Mouse (Mus musculus) intestine, embryonic 14.5 days (tissue): ENCODE measurements around the gene Mfsd13b. TPM values are rescaled to one million over a fixed set of nuclear protein-coding genes. Genes with fewer than 3 reads are reported as not detected.
"Not testable (repeated sequence)": the region's sequence is repeated elsewhere in the genome, so short reads cannot be mapped to it uniquely, and the experiment has no call there.

ENCODE experiments used
- ATAC-seq: fragments of 200-750 bp; cut with Nextera tagmentation; replicated peaks from 2 replicates; pipeline ENCODE4 v1.8.0; 2017; ENCODE audit warnings: low read depth, moderate number of reproducible peaks, moderate TSS enrichment, moderate library complexity; ENCODE audit not compliant: low FRiP score, low TSS enrichment
- DNase-seq: peaks from one replicate; pipeline ENCODE4 v3.0.0-alpha.2; 2018; ENCODE audit warnings: low spot score
- H3K27ac ChIP-seq: fragments of 300-500 bp; sonication (generic); 2 replicates; pipeline ENCODE4 v1.5.1; 2014; ENCODE audit warnings: low read depth, mild to moderate bottlenecking, control low read depth
- H3K27me3 ChIP-seq: fragments of 300-500 bp; sonication (generic); replicated peaks from 2 replicates; pipeline ENCODE4 v1.6.1; 2014; ENCODE audit warnings: low read length, control low read depth; ENCODE audit not compliant: control insufficient read depth, insufficient read depth
- H3K36me3 ChIP-seq: fragments of 300-500 bp; sonication (generic); 2 replicates; pipeline ENCODE4 v1.6.1; 2014; ENCODE audit warnings: low read length, control low read depth; ENCODE audit not compliant: control insufficient read depth, insufficient read depth
- H3K4me1 ChIP-seq: fragments of 300-500 bp; sonication (generic); replicated peaks from 2 replicates; pipeline ENCODE4 v1.6.1; 2014; ENCODE audit warnings: low read length, control low read depth, mixed read lengths; ENCODE audit not compliant: control insufficient read depth, insufficient read depth
- H3K4me2 ChIP-seq: fragments of 300-500 bp; sonication (generic); 2 replicates; pipeline ENCODE4 v1.6.1; 2014; ENCODE audit warnings: low read length
- H3K4me3 ChIP-seq: fragments of 300-500 bp; sonication (generic); 2 replicates; pipeline ENCODE4 v1.5.1; 2014; ENCODE audit warnings: low read depth, low read length, control low read depth, mixed read lengths
- H3K9ac ChIP-seq: fragments of 300-500 bp; sonication (generic); 2 replicates; pipeline ENCODE4 v1.6.1; 2014; ENCODE audit warnings: mild to moderate bottlenecking, low read length
- H3K9me3 ChIP-seq: fragments of 300-500 bp; sonication (generic); 2 replicates; pipeline ENCODE4 v1.6.1; 2016; ENCODE audit warnings: low read length, control low read depth; ENCODE audit not compliant: control insufficient read depth
- WGBS: fragments of 180-500 bp; shearing (Covaris S2); extraction: QIAGEN DNeasy Blood & Tissue Kit; methylation state at CpG from one replicate; pipeline ENCODE4 v1.1.7; 2014; 5-methylcytosine and 5-hydroxymethylcytosine counted together
- polyA plus RNA-seq: library from polyadenylated mRNA; unstranded; fragments of >200 nt; fragmentation: Nextera tagmentation; extraction: Ambion mirVana; gene quantifications from 2 replicates; pipeline ENCODE4 v1.2.1, GENCODE M21; 2014

The Mfsd13b gene
- polyA plus RNA-seq, 1 experiment from 2014 or later, result 0.76 TPM

DNA sequence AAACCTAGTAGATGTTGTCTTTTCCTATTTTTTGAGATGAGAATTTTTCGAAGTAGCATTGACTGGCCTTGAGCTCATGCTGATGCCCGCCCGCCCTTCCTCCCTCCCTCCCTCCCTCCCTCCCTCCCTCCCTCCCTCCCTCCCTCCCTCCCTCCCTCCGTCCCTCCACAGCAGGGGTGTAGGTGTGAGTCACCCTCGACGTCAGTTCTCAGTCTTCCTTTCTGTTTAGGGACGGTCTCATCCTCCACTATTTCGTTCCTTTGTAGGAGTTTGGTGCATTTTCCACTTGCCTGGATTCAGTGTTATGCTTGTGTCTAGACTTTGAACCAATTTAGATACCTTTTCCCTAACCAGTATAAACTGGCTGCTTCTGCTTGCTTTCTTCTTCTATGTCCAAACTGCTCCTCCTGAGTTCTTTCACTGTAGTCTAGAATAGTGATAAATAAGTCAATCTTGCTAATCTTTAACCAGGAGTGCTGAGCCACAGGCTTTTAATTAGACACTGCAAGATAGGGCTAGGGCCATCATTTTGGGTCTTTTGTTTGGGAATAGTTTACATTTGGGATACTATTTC, 38.3 kb upstream of the Mfsd13b start:
- Histone ChIP-seq H3K27ac (no peak overlapping the region), H3K36me3 (peaks cover 81% of the 10 kb centered on the region), H3K9ac (no peak overlapping the region), H3K4me2 (no peak overlapping the region), H3K27me3 (no peaks in the 10 kb centered on the region), H3K9me3 (no peaks in the 10 kb centered on the region), H3K4me3 (no peak overlapping the region), H3K4me1 (no peaks in the 10 kb centered on the region)
- ATAC-seq, result no peak
- 83% methylated on average over 7 of the region's 8 CpGs for WGBS
- no peak for DNase-seq

DNA sequence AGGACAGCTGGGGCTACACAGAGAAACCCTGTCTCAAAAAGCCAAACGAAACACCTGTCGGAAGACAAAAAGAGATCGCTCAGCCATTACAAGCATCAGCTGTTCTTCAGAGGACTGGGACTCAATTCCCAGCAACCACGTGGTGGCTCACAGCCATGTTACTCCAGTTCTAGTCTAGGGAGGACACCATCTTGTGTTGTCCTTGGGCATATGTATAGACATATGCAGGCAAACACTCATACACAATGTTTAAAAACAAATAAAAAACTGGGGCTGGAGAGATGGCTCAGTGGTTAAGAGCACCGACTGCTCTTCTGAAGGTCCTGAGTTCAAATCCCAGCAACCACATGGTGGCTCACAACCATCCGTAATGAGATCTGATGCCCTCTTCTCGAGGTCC, 28.7 kb upstream of the Mfsd13b start:
- not testable (repeated sequence) for H3K4me2 ChIP-seq, H3K27me3 ChIP-seq, H3K4me1 ChIP-seq, H3K4me3 ChIP-seq, H3K9ac ChIP-seq, DNase-seq, ATAC-seq, H3K27ac ChIP-seq, H3K9me3 ChIP-seq
- 87% methylated on average over 7 of the region's 7 CpGs for WGBS
- H3K36me3 ChIP-seq, result peaks cover 41% of the 10 kb centered on the region

DNA sequence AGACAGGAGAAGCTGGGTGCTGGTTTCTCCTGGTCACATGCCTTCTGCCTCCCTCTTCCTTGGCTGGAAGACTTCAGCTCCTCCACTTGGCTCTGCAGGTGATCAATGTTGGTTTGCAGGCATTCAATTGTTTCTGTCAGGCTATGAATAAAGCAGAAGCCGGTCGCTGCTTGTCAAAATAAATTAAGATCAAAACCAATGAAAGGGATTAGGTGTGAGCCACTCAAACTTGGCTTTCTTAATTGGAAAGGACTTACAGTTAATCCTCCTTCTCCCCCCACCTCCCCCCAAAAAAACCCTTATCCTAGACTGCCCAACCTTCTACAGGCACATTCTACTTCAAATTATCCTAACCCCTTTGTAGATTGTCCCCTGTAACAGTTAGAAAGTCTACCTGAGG, 22.2 kb upstream of the Mfsd13b start:
- H3K9me3 ChIP-seq, result no peaks in the 10 kb centered on the region
- peaks cover 53% of the 10 kb centered on the region for H3K36me3 ChIP-seq
- no peak overlapping the region for H3K27ac ChIP-seq
- H3K9ac ChIP-seq, result no peak overlapping the region
- H3K4me3 ChIP-seq, result no peak overlapping the region
- WGBS, result 86% methylated on average over 2 of the region's 2 CpGs
- no peaks in the 10 kb centered on the region for H3K4me1 ChIP-seq
- H3K4me2 ChIP-seq, result no peak overlapping the region
- DNase-seq (no peak), ATAC-seq (no peak)
- no peaks in the 10 kb centered on the region for H3K27me3 ChIP-seq

DNA sequence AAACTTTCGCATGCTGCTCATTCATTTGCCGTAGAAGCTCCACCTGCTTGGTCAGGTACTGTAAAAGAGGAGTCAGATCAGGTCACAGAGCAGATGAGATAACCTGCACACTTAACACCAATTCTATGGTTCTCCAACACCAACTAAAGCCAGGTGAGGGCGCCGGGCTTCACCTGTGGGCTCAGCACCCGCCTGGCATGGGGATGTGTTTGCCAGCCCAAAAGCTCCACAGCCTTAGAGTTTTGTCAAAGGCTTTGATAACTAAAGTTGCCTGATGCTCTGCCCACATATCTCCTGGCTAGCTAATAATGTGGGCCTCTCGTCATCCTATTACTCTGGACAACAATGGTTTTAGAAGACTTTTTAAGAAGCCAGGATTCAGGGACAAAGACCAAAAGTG, 21.7 kb upstream of the Mfsd13b start:
- peak; percentile 51 for DNase-seq

DNA sequence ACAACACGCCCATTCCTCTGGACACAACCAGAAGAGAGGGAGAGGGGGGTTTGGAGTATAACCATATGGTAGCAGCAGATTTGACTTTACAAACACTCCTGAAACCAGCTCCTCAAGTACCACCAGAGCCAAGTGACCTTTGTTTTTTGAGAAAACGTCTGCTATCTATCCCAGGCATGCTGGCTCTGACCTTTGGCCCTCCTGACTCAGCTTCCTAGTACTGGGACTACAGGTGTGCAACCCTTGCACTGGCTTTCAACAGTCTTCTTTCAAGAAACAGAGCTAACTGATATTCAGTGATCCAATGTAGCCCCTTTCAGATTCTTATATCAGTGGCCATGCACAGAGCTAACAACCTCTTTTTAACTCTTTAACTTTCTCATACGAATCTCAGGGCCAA, 20.4 kb upstream of the Mfsd13b start:
- no peak overlapping the region for H3K9ac ChIP-seq
- H3K4me1 ChIP-seq, result no peaks in the 10 kb centered on the region
- H3K9me3 ChIP-seq, result no peaks in the 10 kb centered on the region
- no peak overlapping the region for H3K4me2 ChIP-seq
- 51% methylated on average over 3 of the region's 3 CpGs for WGBS
- DNase-seq, result no peak
- no peak overlapping the region for H3K4me3 ChIP-seq
- H3K36me3 ChIP-seq, result peaks cover 44% of the 10 kb centered on the region
- H3K27ac ChIP-seq, result no peak overlapping the region
- ATAC-seq, result no peak
- H3K27me3 ChIP-seq, result no peaks in the 10 kb centered on the region

More for the DNA sequence above, 21.7 kb upstream of the Mfsd13b start:
- H3K9me3 ChIP-seq, result no peaks in the 10 kb centered on the region
- no peak for ATAC-seq
- no peak overlapping the region for H3K27ac ChIP-seq
- WGBS, result 87% methylated on average over 6 of the region's 6 CpGs
- H3K27me3 ChIP-seq, result no peaks in the 10 kb centered on the region
- H3K4me1 ChIP-seq, result no peaks in the 10 kb centered on the region
- no peak overlapping the region for H3K9ac ChIP-seq
- no peak overlapping the region for H3K4me3 ChIP-seq
- H3K36me3 ChIP-seq, result peaks cover 53% of the 10 kb centered on the region
- H3K4me2 ChIP-seq, result no peak overlapping the region

DNA sequence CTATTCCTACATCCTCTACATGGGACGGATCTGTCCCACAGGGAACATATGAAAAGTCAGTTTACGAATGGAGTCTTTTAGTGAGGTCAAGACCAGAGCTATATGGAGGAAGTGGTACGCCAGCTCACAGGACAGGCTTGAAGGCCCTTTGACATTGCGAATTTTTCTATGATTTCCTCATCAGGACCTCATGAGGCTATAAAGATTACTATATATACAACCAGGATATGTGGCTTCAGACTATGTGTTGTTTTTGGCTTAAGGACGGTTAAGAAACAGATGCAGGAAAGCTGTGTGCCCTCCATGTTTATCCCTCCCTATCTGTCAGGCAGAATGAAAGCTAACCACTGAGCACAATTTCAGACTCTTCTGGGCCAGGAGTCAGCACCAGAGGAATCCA, 19.2 kb upstream of the Mfsd13b start:
- Histone ChIP-seq H3K9ac (no peak overlapping the region), H3K27ac (no peak overlapping the region), H3K27me3 (no peaks in the 10 kb centered on the region), H3K4me2 (no peak overlapping the region), H3K4me1 (no peaks in the 10 kb centered on the region), H3K9me3 (no peaks in the 10 kb centered on the region), H3K36me3 (peaks cover 42% of the 10 kb centered on the region), H3K4me3 (no peak overlapping the region)
- 75% methylated on average over 5 of the region's 5 CpGs for WGBS
- DNase-seq (no peak), ATAC-seq (no peak)

DNA sequence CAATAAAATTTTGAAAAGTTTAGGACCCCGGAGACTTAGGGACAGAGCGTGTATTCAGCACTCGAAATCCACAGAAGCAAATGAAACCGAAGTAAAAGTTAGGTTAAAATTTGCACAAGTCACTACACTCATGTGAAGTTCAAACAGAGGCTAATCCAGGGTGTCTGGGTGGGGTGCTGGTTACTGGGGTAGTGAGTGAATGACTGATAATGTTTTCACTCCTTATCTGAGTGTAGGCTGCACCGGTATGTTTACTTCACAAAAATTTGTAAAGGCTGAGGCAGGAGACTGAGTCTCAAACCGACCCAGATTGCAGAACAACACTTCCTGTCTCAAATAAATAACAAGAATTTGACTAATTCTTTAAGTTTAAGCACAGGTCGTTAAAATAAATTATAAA, 13.1 kb upstream of the Mfsd13b start:
- Histone ChIP-seq H3K9ac (no peak overlapping the region), H3K27ac (no peak overlapping the region), H3K4me2 (no peak overlapping the region), H3K4me1 (no peaks in the 10 kb centered on the region; the same call in 1 of the 2 replicates), H3K4me3 (no peak overlapping the region), H3K27me3 (no peaks in the 10 kb centered on the region), H3K9me3 (no peaks in the 10 kb centered on the region), H3K36me3 (peaks cover 22% of the 10 kb centered on the region)
- WGBS, result 68% methylated on average over 7 of the region's 7 CpGs
- ATAC-seq (no peak), DNase-seq (no peak)

DNA sequence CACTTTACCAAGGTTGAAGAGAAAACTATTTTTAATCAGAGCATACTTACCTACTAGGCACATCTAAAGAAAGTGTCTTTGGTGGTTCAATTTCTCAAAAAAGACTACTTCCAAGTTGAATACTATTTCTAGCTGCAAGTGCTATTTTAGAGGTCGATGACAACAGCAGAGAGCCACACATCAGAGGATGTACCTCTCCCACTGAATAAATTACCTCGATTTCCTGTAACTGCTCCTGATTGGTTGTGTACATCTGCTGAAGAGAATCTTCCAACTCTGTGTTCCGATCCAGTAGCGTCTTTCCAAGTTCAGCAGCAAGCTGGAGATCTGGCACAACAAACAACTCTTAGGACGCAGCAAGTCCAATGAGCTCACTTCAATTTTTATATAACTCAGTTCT, 12.2 kb upstream of the Mfsd13b start:
- no peaks in the 10 kb centered on the region for H3K9me3 ChIP-seq
- no peak overlapping the region for H3K9ac ChIP-seq
- DNase-seq (no peak), ATAC-seq (no peak)
- H3K4me3 ChIP-seq, result no peak overlapping the region
- H3K27me3 ChIP-seq, result no peaks in the 10 kb centered on the region
- H3K4me2 ChIP-seq, result no peak overlapping the region
- peaks cover 22% of the 10 kb centered on the region for H3K36me3 ChIP-seq
- WGBS, result 77% methylated on average over 5 of the region's 5 CpGs
- no peak overlapping the region for H3K27ac ChIP-seq
- H3K4me1 ChIP-seq, result peaks cover under 1% of the 10 kb centered on the region; the same call in 1 of the 2 replicates

DNA sequence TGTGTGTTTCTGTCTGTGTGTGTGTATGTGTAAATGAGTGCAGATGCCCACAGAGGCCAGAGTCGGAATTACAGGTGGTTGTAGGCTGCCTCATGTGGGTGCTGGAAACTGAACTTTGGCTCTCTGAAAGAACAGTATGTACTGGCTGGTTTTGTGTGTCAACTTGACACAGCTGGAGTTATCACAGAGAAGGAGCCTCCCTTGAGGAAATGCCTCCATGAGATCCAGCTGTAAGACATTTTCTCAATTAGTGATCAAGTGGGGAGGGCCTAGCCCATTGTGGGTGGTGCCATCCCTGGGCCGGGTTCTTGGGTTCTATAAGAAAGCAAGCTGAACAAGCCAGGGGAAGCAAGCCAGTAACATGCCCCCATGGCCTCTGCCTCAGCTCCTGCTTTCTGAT, 9.8 kb upstream of the Mfsd13b start:
- DNase-seq, H3K9ac ChIP-seq, H3K4me2 ChIP-seq, ATAC-seq, H3K27me3 ChIP-seq, H3K27ac ChIP-seq, H3K9me3 ChIP-seq, H3K4me3 ChIP-seq: not testable (repeated sequence)
- Histone ChIP-seq H3K4me1 (peaks cover 15% of the 10 kb centered on the region; the same call in 1 of the 2 replicates), H3K36me3 (peaks cover 18% of the 10 kb centered on the region)
- WGBS, result 94% methylated on average over 2 of the region's 2 CpGs
